Mouse (Mus musculus) brain, embryonic 14.5 days (tissue): ENCODE data around the gene Bsdc1.
A peak's percentile ranks its signal among the peaks of the same experiment; 100 is the strongest.

Source experiments
- CTCF ChIP-seq: fragments of 200-500 bp; IDR thresholded peaks from 2 replicates; pipeline ENCODE4 v1.5.1; 2012; ENCODE audit warnings: inconsistent platforms, mild to moderate bottlenecking, moderate library complexity, borderline replicate concordance; ENCODE audit not compliant: insufficient read depth, insufficient read length; ENCODE audit errors: extremely low read depth
- POLR2A ChIP-seq: fragments of 200-500 bp; IDR thresholded peaks from 2 replicates; pipeline ENCODE4 v1.6.1; 2012; ENCODE audit warnings: mild to moderate bottlenecking, inconsistent platforms, borderline replicate concordance; ENCODE audit not compliant: poor library complexity, insufficient read depth, insufficient read length, severe bottlenecking; ENCODE audit errors: extremely low read depth

DNA sequence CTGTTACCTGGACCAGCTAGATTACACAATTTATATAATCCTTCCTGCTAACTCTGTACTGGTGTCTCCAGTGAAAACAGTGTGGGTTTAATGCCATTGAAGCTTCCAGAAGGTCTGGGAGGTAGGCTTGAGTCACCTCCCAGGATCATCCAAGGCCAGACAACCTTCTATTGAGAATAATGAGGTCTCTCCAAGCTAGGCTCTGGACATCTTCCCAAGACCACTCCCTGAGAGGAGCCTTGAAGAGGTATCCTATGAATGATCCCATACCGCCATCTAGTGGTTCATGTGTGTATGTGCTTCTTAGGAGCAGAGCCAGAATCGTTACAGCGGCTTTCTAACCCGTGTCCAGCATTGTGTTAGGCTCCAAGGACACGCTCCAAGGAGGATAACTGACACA, 6.1 kb upstream of the Bsdc1 start:
- TF ChIP-seq CTCF: peak; percentile 86; the same call in 1 of the 2 replicates
- TF ChIP-seq POLR2A: no peak
